Mouse (Mus musculus): ENCODE results near the gene Faf1. TPM values are rescaled to one million over a fixed set of nuclear protein-coding genes. Genes with fewer than 3 reads are reported as not detected.

Gene Faf1
- polyA plus RNA-seq, 1 experiment from 2014 or later, result 14.5 TPM

DNA sequence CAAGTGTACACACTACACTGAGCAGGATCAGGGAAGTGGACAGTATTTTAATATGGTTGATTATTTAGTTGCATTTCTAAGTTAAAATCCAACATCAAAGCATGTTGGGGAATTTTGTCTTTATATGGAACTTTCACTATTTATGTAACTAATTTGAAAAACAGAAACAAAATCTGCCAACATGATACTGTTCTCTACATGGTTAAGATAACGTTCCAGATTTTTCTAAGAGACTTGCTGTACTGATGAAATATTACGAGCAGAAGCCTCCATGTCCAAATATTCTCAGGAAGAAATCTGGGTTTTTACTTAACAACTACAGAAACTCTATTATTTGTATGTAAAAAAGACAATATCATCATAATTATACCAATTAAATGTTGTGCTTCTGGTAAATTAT is 20.6 kb upstream of the Faf1 start:
- H3K27me3 ChIP-seq, result peaks cover 72% of the 10 kb centered on the region
- no peak overlapping the region for H3K27ac ChIP-seq (replicated peaks)
- no peak overlapping the region for H3K9ac ChIP-seq
- no peak overlapping the region for H3K4me2 ChIP-seq
- H3K4me3 ChIP-seq (replicated peaks), result no peak overlapping the region
- no peak for ATAC-seq (ENCODE audit: insufficient read depth)
- 0 out of 2 replicates have a peak, but pooled peaks cover 3% of the 10 kb centered on the region for H3K36me3 ChIP-seq (replicated peaks)
- no peaks in the 10 kb centered on the region for H3K9me3 ChIP-seq (replicated peaks)
- WGBS (ENCODE audit: insufficient replicate concordance), result 43% methylated on average over 2 of the region's 2 CpGs
- H3K4me1 ChIP-seq (replicated peaks), result peaks cover 15% of the 10 kb centered on the region

DNA sequence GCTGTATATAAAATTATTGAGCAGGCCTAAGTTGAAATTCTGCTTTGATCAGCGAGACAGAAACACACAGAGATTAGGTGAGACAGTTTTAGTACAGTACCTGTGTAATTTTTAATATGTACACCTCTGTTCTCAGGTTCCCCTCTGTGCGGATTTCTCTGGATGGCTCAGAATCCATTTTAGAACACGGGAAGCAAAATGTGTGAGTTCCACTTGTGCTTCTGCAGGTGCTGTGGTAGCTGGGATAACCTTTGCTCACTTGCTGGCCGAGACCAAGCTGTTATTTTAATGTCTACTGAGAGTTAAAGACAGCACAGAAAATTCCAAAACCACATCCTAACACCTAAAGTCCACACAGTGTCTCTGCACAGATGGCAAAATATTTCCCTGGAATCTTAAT is 20.1 kb upstream of the Faf1 start:
- ATAC-seq (ENCODE audit: insufficient read depth), result no peak
- Histone ChIP-seq H3K9ac (no peak overlapping the region), H3K27ac (replicated peaks) (no peak overlapping the region), H3K27me3 (peaks cover 76% of the 10 kb centered on the region), H3K36me3 (replicated peaks) (peaks cover 7% of the 10 kb centered on the region), H3K4me3 (replicated peaks) (peak overlapping the region; percentile 46; the same call in 1 of the 2 replicates), H3K9me3 (replicated peaks) (no peaks in the 10 kb centered on the region), H3K4me1 (replicated peaks) (peaks cover 15% of the 10 kb centered on the region), H3K4me2 (0 out of 2 replicates have a peak overlapping the region, but pooled peaks have one; percentile 67)
- WGBS (ENCODE audit: insufficient replicate concordance), result 11% methylated on average over 4 of the region's 4 CpGs

DNA sequence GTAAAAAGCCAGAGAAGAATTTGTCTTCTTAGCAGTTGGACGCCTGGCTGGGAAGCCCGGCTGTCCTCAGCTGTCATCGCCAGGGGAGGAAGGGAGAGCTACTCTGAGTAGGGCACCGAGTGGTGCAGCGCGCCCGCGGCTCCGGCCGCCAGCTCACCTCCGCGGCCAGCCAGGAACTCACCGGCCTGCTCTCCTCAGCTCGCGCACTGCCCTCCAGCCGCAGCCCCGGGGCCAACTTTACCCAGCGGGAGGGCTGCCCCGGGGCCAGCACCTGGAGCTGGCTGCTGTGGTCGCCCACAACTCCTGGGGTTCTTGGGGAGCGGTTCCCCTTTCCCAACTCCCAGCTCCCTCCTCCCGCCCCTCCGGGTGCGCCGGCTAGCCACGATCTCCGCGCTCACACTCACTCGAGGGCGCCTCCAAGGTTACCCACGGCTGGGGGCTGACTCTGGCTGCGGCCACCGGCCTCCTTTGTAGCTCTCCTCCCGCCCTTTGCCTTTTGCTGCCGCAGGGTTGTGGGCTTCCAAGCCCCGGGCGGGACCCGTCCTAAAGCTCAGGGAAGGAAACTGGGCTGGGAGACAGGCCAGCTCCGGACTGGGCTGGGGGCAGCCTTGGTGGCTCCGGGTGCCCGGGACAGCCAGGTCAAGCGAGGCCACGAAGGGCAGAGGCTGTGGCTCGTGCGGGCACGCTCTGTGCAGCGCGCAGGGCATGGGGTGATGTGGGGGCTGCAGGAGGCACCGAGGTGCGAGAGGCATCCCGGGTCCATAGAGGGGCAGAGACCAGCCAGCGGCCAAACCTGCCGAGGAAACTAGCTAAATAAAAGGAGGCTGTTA is 19.2 kb upstream of the Faf1 start:
- H3K9ac ChIP-seq, result no peak overlapping the region
- WGBS (ENCODE audit: insufficient replicate concordance), result under 1% methylated on average over 52 of the region's 53 CpGs
- ATAC-seq (ENCODE audit: insufficient read depth), result peak; percentile 15; the same call in 1 of the 2 replicates

DNA sequence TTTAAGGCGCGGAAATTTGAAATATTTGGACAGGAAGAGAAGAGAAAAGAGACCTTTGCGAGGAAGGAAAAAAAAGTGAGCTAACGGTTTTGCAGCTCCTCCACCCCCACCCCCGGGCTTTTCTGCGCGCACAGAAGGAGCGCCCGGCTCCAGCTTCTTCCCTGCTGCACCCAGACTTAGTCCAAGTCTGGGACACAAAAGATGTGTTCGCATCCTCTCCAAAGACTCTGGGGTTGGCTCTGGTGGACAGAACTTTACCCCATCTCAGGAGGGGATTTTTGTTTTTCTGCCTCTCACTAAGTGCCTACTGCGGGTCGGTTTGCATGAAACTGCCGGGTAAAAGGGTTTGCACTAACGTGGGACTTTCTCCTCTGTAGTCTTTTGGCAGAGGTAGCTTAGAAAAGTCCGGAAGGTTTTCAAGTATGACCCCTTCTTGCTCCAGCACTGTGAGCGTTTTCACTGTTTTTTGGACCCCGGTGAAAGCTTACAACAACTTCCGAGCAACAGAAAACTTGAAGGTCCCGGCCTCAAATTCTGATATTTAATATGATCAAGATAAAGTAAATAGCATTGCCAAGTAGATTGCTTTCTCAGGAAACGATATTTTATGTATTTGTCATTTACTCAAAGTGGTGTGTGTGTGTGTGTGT is 18.4 kb upstream of the Faf1 start:
- ATAC-seq (ENCODE audit: insufficient read depth), result no peak
- H3K9me3 ChIP-seq (replicated peaks), result no peaks in the 10 kb centered on the region
- no peak overlapping the region for H3K9ac ChIP-seq
- H3K36me3 ChIP-seq (replicated peaks), result peaks cover 10% of the 10 kb centered on the region
- peak overlapping the region; percentile 67 for H3K4me2 ChIP-seq
- H3K4me3 ChIP-seq (replicated peaks), result peak overlapping the region; percentile 46
- H3K4me1 ChIP-seq (replicated peaks), result peaks cover 15% of the 10 kb centered on the region
- no peak overlapping the region for H3K27ac ChIP-seq (replicated peaks)
- 3% methylated on average over 20 of the region's 20 CpGs for WGBS (ENCODE audit: insufficient replicate concordance)
- H3K27me3 ChIP-seq, result peaks cover 80% of the 10 kb centered on the region

More for the DNA sequence above, 19.2 kb upstream of the Faf1 start:
- Histone ChIP-seq H3K36me3 (replicated peaks) (peaks cover 10% of the 10 kb centered on the region), H3K27me3 (peaks cover 77% of the 10 kb centered on the region), H3K9me3 (replicated peaks) (no peaks in the 10 kb centered on the region), H3K4me3 (replicated peaks) (peak overlapping the region; percentile 46), H3K27ac (replicated peaks) (no peak overlapping the region), H3K4me2 (peak overlapping the region; percentile 67), H3K4me1 (replicated peaks) (peaks cover 15% of the 10 kb centered on the region)

DNA sequence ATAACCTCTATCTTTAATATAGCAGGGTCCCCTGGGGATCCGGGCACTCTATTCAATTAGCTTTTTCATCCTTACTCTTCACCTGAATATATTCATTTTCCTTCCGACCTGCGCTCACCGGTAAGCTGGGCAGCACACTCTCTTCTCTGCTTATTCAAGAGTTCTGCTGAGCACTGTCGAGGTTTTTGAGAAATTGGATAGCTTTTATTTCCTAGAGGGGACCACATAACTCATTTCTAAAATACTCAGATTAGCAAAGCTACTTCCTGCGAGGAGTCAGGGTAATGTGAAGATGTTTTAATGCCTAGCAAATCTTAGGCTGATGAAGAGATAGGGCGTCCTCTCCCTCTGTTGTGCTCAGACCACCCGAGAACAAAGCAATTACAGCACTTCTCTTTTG is 17.6 kb upstream of the Faf1 start:
- 8% methylated on average over 8 of the region's 8 CpGs for WGBS (ENCODE audit: insufficient replicate concordance)
- no peak for ATAC-seq (ENCODE audit: insufficient read depth)
- peaks cover 79% of the 10 kb centered on the region for H3K27me3 ChIP-seq

DNA sequence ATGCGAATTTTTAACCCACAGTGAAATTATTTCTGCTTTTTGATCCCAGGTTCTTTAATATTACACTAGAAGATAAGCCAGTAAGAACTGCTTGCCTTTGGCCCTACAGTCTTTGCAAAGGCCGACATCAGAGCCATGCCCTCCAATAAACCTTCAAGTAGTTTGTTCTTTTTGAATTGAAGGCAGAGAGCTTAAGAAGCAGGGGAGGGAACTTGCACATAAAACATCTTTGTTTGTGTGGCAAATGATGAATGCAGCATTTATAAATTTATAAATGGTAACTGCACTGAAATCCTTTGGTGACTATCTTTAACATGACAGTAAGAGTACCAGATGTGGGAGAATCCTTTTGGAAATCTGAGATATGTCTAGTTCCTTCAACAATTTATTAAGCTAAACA is 16.8 kb upstream of the Faf1 start:
- H3K9me3 ChIP-seq (replicated peaks), result no peaks in the 10 kb centered on the region
- H3K4me3 ChIP-seq (replicated peaks), result no peak overlapping the region
- 10% methylated on average over 2 of the region's 2 CpGs for WGBS (ENCODE audit: insufficient replicate concordance)
- no peak overlapping the region for H3K9ac ChIP-seq
- no peak for ATAC-seq (ENCODE audit: insufficient read depth)
- H3K27me3 ChIP-seq, result peaks cover 83% of the 10 kb centered on the region
- H3K27ac ChIP-seq (replicated peaks), result no peak overlapping the region
- peaks cover 10% of the 10 kb centered on the region for H3K36me3 ChIP-seq (replicated peaks)
- peaks cover 23% of the 10 kb centered on the region for H3K4me1 ChIP-seq (replicated peaks)
- H3K4me2 ChIP-seq, result no peak overlapping the region

More for the DNA sequence above, 17.6 kb upstream of the Faf1 start:
- H3K9ac ChIP-seq, result no peak overlapping the region
- H3K4me2 ChIP-seq, result no peak overlapping the region
- peaks cover 10% of the 10 kb centered on the region for H3K36me3 ChIP-seq (replicated peaks)
- H3K27ac ChIP-seq (replicated peaks), result no peak overlapping the region
- no peak overlapping the region for H3K4me3 ChIP-seq (replicated peaks)
- H3K4me1 ChIP-seq (replicated peaks), result peaks cover 17% of the 10 kb centered on the region
- no peaks in the 10 kb centered on the region for H3K9me3 ChIP-seq (replicated peaks)

DNA sequence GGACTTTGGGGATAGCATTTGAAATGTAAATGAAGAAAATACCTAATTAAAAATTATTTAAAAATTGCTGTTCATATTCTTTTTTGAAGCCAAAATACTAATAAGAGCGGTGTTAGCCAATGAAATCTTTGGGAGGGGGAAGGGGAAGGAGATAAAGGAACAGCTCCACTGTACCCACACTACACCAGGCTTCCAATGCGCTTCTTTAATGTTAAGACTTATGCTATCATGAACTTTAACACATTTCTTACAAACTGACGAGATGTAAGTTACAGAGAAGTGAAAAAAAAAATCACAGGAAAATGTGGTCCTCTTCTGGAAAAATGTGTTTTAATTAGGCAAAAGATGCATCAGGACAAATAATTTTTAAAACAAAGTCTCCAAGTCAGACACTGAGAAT is 15.8 kb upstream of the Faf1 start:
- no peaks in the 10 kb centered on the region for H3K9me3 ChIP-seq (replicated peaks)
- H3K4me2 ChIP-seq, result no peak overlapping the region
- H3K27ac ChIP-seq (replicated peaks), result no peak overlapping the region
- H3K27me3 ChIP-seq, result peaks cover 73% of the 10 kb centered on the region
- H3K4me1 ChIP-seq (replicated peaks), result peaks cover 23% of the 10 kb centered on the region
- no peak for ATAC-seq (ENCODE audit: insufficient read depth)
- peaks cover 10% of the 10 kb centered on the region for H3K36me3 ChIP-seq (replicated peaks)
- H3K4me3 ChIP-seq (replicated peaks), result no peak overlapping the region
- 21% methylated on average over 3 of the region's 3 CpGs for WGBS (ENCODE audit: insufficient replicate concordance)
- H3K9ac ChIP-seq, result no peak overlapping the region

DNA sequence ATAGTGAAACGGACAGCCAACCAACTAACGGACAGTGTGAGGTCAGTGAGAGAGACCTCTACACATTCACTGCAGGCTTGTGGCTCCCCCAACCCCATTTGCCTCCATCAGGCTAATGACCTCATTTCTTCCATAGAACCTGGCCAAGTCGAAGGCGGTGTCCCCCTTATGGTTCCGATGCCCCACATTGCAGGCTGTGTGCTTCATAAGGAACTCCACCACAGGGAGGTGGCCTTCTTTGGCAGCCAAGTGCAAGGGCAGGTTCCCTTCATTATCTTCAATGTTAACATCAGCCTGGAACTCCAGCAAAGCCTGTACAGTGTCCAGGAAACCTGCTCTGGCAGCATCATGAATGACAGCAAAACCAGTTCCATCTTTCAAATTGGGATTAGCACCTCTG is 15.2 kb upstream of the Faf1 start:
- Histone ChIP-seq H3K27me3 (peaks cover 68% of the 10 kb centered on the region), H3K4me2 (no peak overlapping the region), H3K9me3 (replicated peaks) (no peaks in the 10 kb centered on the region), H3K4me1 (replicated peaks) (peaks cover 23% of the 10 kb centered on the region), H3K4me3 (replicated peaks) (no peak overlapping the region), H3K36me3 (replicated peaks) (peaks cover 10% of the 10 kb centered on the region), H3K9ac (no peak overlapping the region), H3K27ac (replicated peaks) (no peak overlapping the region)
- WGBS (ENCODE audit: insufficient replicate concordance), result 17% methylated on average over 5 of the region's 5 CpGs
- no peak for ATAC-seq (ENCODE audit: insufficient read depth)

DNA sequence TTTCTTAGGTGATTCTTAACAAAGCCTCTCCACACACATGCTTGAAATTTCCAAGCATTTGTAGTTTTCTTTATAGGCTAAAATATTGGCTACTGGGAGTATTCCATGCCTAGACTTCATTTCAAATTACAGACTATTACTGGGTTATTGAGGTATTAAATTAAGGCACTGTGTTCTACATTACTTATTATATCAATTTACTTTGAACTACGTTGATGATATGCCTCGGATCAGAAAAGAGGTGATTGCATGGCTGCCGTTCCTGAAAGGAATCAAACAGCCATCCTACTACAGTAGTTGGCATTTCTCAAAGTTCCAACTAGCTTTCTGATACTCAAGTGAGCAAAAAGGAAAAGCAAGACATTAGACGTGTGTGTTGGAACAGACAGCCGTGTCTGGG is 14.1 kb upstream of the Faf1 start:
- ATAC-seq (ENCODE audit: insufficient read depth), result no peak
- Histone ChIP-seq H3K27me3 (peaks cover 57% of the 10 kb centered on the region), H3K36me3 (replicated peaks) (peaks cover 10% of the 10 kb centered on the region), H3K27ac (replicated peaks) (no peak overlapping the region), H3K4me2 (no peak overlapping the region), H3K4me3 (replicated peaks) (peak overlapping the region; percentile 14; the same call in 1 of the 2 replicates), H3K9ac (no peak overlapping the region), H3K9me3 (replicated peaks) (no peaks in the 10 kb centered on the region), H3K4me1 (replicated peaks) (peaks cover 19% of the 10 kb centered on the region)
- 14% methylated on average over 5 of the region's 5 CpGs for WGBS (ENCODE audit: insufficient replicate concordance)

DNA sequence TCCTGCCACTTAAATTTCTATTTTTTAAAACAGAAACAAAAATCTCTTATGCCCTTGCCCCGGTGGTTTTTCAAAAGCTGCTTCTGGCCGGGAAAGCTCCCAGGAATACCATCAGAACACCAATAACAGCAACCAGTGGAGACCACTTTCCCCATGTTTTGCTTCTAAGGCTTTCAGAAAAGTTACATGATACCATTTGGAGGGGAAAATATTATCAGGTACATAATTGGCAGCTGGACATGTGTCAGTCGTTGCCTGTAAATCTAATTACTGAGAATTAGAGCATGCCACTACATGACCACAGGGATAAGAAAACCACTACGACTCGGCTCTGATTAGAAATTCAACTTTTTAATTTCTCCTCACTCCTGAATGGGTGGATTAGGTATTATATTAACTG is 12.3 kb upstream of the Faf1 start:
- 13% methylated on average over 5 of the region's 5 CpGs for WGBS (ENCODE audit: insufficient replicate concordance)

More for the DNA sequence above, 12.3 kb upstream of the Faf1 start:
- peak overlapping the region; percentile 98 for H3K4me3 ChIP-seq (replicated peaks)
- no peaks in the 10 kb centered on the region for H3K9me3 ChIP-seq (replicated peaks)
- peaks cover 16% of the 10 kb centered on the region for H3K4me1 ChIP-seq (replicated peaks)
- ATAC-seq (ENCODE audit: insufficient read depth), result no peak
- peaks cover 10% of the 10 kb centered on the region for H3K36me3 ChIP-seq (replicated peaks)
- H3K27me3 ChIP-seq, result peaks cover 39% of the 10 kb centered on the region
- peak overlapping the region; percentile 98 for H3K9ac ChIP-seq
- H3K4me2 ChIP-seq, result peak overlapping the region; percentile 92
- H3K27ac ChIP-seq (replicated peaks), result no peak overlapping the region
